Mouse (Mus musculus): ENCODE data around the gene Tmem79.

GRCm38 (mm10) chr3:88384364-88384763 lies 48.4 kb upstream of the Tmem79 start, which contains the start of gene Bglap:
- no peak for TF ChIP-seq GATA1 (IDR thresholded peaks at IDR 0.05; ENCODE audit: low read length)
- TF ChIP-seq TAL1 (IDR thresholded peaks at IDR 0.05; ENCODE audit: low read length) = no peak

Data from erythroblast, embryonic 14.5 days (primary cell).